Mouse (Mus musculus) forebrain, postnatal 0 days (tissue): Measurements from ENCODE around the gene Gnat1. TPM values are rescaled to one million over a fixed set of nuclear protein-coding genes. Genes with fewer than 3 reads are reported as not detected.

Experiments used
- ATAC-seq: fragments of 200-750 bp; cut with Nextera tagmentation; 2 replicates; pipeline ENCODE4 v1.8.0; 2017; ENCODE audit warnings: mild to moderate bottlenecking, moderate library complexity
- DNase-seq: peaks from one replicate; pipeline ENCODE4 v3.0.0-alpha.2; 2015
- H3K27ac ChIP-seq: fragments of 300-500 bp; sonication (generic); 2 replicates; pipeline ENCODE4 v1.5.1; 2014; ENCODE audit warnings: low read depth, mild to moderate bottlenecking, antibody characterized with exemption, low read length, moderate library complexity, mixed read lengths
- H3K27me3 ChIP-seq: fragments of 300-500 bp; sonication (generic); 2 replicates; pipeline ENCODE4 v1.6.1; 2014; ENCODE audit warnings: mild to moderate bottlenecking, low read length, mixed read lengths; ENCODE audit not compliant: insufficient read depth
- H3K36me3 ChIP-seq: fragments of 300-500 bp; sonication (generic); 2 replicates; pipeline ENCODE4 v1.6.1; 2014; ENCODE audit warnings: mild to moderate bottlenecking, moderate library complexity; ENCODE audit not compliant: insufficient read depth
- H3K4me1 ChIP-seq: fragments of 300-500 bp; sonication (generic); 2 replicates; pipeline ENCODE4 v1.6.1; 2014; ENCODE audit warnings: antibody characterized with exemption; ENCODE audit not compliant: insufficient read depth
- H3K4me2 ChIP-seq: fragments of 300-500 bp; sonication (generic); 2 replicates; pipeline ENCODE4 v1.6.1; 2014; ENCODE audit warnings: low read depth, mild to moderate bottlenecking, moderate library complexity
- H3K4me3 ChIP-seq: fragments of 300-500 bp; sonication (generic); 2 replicates; pipeline ENCODE4 v1.5.1; 2014; ENCODE audit warnings: low read depth, low read length, mixed read lengths
- H3K9ac ChIP-seq: fragments of 300-500 bp; sonication (generic); 2 replicates; pipeline ENCODE4 v1.6.1; 2014; ENCODE audit warnings: mild to moderate bottlenecking
- H3K9me3 ChIP-seq: fragments of 300-500 bp; sonication (generic); 2 replicates; pipeline ENCODE4 v1.6.1; 2016; ENCODE audit warnings: low read length
- CTCF ChIP-seq: sonication (generic); IDR thresholded peaks from 2 replicates; pipeline ENCODE4 v1.5.1; 2016; ENCODE audit warnings: antibody characterized with exemption, control low read depth, low read depth
- WGBS: fragments of 180-500 bp; shearing (Covaris S2); extraction: QIAGEN DNeasy Blood & Tissue Kit; methylation state at CpG from one replicate; pipeline ENCODE4 v1.1.7; 2014; 5-methylcytosine and 5-hydroxymethylcytosine counted together
- polyA plus RNA-seq: library from polyadenylated mRNA; unstranded; fragments of >200 nt; fragmentation: Nextera tagmentation; extraction: Ambion mirVana; gene quantifications from 2 replicates; pipeline ENCODE4 v1.2.1, GENCODE M21; 2015
- total RNA-seq: library from RNA; depleted of rRNA; stranded (reverse); fragments of >200 nt; gene quantifications from 2 replicates; pipeline ENCODE4 v1.2.3, GENCODE M21; 2014

The Gnat1 gene
- total and polyA plus RNA-seq, 2 experiments from 2014 or later = 0.24 to 1.8 TPM

GRCm38 (mm10) chr9:107659551-107659950 is 20.0 kb downstream of the Gnat1 start:
- peak; percentile 68 for DNase-seq

GRCm38 (mm10) chr9:107658096-107658495 is 21.4 kb downstream of the Gnat1 start:
- H3K4me3 ChIP-seq = no peak overlapping the region
- no peaks in the 10 kb centered on the region for H3K27me3 ChIP-seq
- 93% methylated on average over 6 of the region's 6 CpGs for WGBS
- H3K9ac ChIP-seq = no peak overlapping the region
- no peak for DNase-seq
- H3K36me3 ChIP-seq = no peaks in the 10 kb centered on the region
- no peaks in the 10 kb centered on the region for H3K4me1 ChIP-seq
- no peak for ATAC-seq
- no peaks in the 10 kb centered on the region for H3K9me3 ChIP-seq
- TF ChIP-seq CTCF = no peak
- H3K4me2 ChIP-seq = no peak overlapping the region
- no peak overlapping the region for H3K27ac ChIP-seq

More at GRCm38 (mm10) chr9:107659551-107659950, 20.0 kb downstream of the Gnat1 start:
- no peak for TF ChIP-seq CTCF
- ATAC-seq = peak; percentile 93
- Histone ChIP-seq H3K4me1 (no peaks in the 10 kb centered on the region), H3K4me2 (no peak overlapping the region), H3K27me3 (no peaks in the 10 kb centered on the region), H3K27ac (peak overlapping the region; percentile 73), H3K9ac (no peak overlapping the region), H3K4me3 (no peak overlapping the region), H3K9me3 (no peaks in the 10 kb centered on the region), H3K36me3 (no peaks in the 10 kb centered on the region)
- WGBS = 23% methylated on average over 10 of the region's 10 CpGs

GRCm38 (mm10) chr9:107657144-107657543 is 22.4 kb downstream of the Gnat1 start:
- Histone ChIP-seq H3K4me2 (no peak overlapping the region), H3K27me3 (no peaks in the 10 kb centered on the region), H3K4me1 (no peaks in the 10 kb centered on the region), H3K27ac (no peak overlapping the region), H3K9me3 (no peaks in the 10 kb centered on the region), H3K4me3 (no peak overlapping the region), H3K36me3 (no peaks in the 10 kb centered on the region), H3K9ac (no peak overlapping the region)
- ATAC-seq (no peak), DNase-seq (no peak)
- WGBS = 89% methylated on average over 5 of the region's 5 CpGs
- TF ChIP-seq CTCF = no peak

- no peaks in the 10 kb centered on the region for H3K27me3 ChIP-seq
- H3K9me3 ChIP-seq = no peaks in the 10 kb centered on the region
- H3K36me3 ChIP-seq = no peaks in the 10 kb centered on the region
- no peak overlapping the region for H3K4me2 ChIP-seq
- no peak for TF ChIP-seq CTCF
- no peak overlapping the region for H3K9ac ChIP-seq
- ATAC-seq (no peak), DNase-seq (no peak)
- no peaks in the 10 kb centered on the region for H3K4me1 ChIP-seq
- H3K27ac ChIP-seq = no peak overlapping the region
- 80% methylated on average over 4 of the region's 4 CpGs for WGBS
- H3K4me3 ChIP-seq = no peak overlapping the region
Observed at GRCm38 (mm10) chr9:107654585-107654984, 24.9 kb downstream of the Gnat1 start.

GRCm38 (mm10) chr9:107653474-107653873 is 26.0 kb downstream of the Gnat1 start:
- H3K4me1 ChIP-seq = no peaks in the 10 kb centered on the region
- DNase-seq (no peak), ATAC-seq (no peak)
- no peak overlapping the region for H3K4me2 ChIP-seq
- H3K36me3 ChIP-seq = no peaks in the 10 kb centered on the region
- H3K4me3 ChIP-seq = no peak overlapping the region
- no peaks in the 10 kb centered on the region for H3K27me3 ChIP-seq
- H3K9me3 ChIP-seq = no peaks in the 10 kb centered on the region
- no peak overlapping the region for H3K9ac ChIP-seq
- 78% methylated on average over 2 of the region's 2 CpGs for WGBS
- H3K27ac ChIP-seq = no peak overlapping the region
- TF ChIP-seq CTCF = no peak

GRCm38 (mm10) chr9:107650708-107651481 is 28.6 kb downstream of the Gnat1 start:
- ATAC-seq (peak; percentile 85), DNase-seq (no peak)
- Histone ChIP-seq H3K27ac (peak overlapping the region; percentile 71), H3K4me1 (no peaks in the 10 kb centered on the region), H3K36me3 (no peaks in the 10 kb centered on the region), H3K27me3 (no peaks in the 10 kb centered on the region), H3K9me3 (no peaks in the 10 kb centered on the region), H3K9ac (no peak overlapping the region), H3K4me2 (no peak overlapping the region), H3K4me3 (no peak overlapping the region)
- 17% methylated on average over 12 of the region's 12 CpGs for WGBS
- TF ChIP-seq CTCF = no peak

GRCm38 (mm10) chr9:107650225-107650624 is 29.3 kb downstream of the Gnat1 start:
- H3K27ac ChIP-seq = peak overlapping the region; percentile 71
- TF ChIP-seq CTCF = no peak
- H3K36me3 ChIP-seq = no peaks in the 10 kb centered on the region
- no peak overlapping the region for H3K4me2 ChIP-seq
- H3K9me3 ChIP-seq = no peaks in the 10 kb centered on the region
- no peaks in the 10 kb centered on the region for H3K27me3 ChIP-seq
- DNase-seq (peak; percentile 38), ATAC-seq (peak; percentile 80)
- H3K4me1 ChIP-seq = 0 out of 2 replicates have a peak, but pooled peaks cover 2% of the 10 kb centered on the region
- H3K9ac ChIP-seq = no peak overlapping the region
- WGBS = 41% methylated on average over 7 of the region's 7 CpGs
- no peak overlapping the region for H3K4me3 ChIP-seq
